Mouse (Mus musculus) liver, embryonic 15.5 days (tissue): ENCODE measurements around the gene Tango2. TPM values are rescaled to one million over a fixed set of nuclear protein-coding genes. Genes with fewer than 3 reads are reported as not detected.

ENCODE experiments used
- ATAC-seq: fragments of 200-750 bp; cut with Nextera tagmentation; 2 replicates; pipeline ENCODE4 v1.8.0; 2017; ENCODE audit warnings: moderate number of reproducible peaks, mild to moderate bottlenecking, moderate library complexity; ENCODE audit not compliant: insufficient read depth
- H3K27ac ChIP-seq: fragments of 300-500 bp; sonication (generic); replicated peaks from 2 replicates; pipeline ENCODE4 v1.5.1; 2015; ENCODE audit warnings: mild to moderate bottlenecking, inconsistent platforms
- H3K27me3 ChIP-seq: fragments of 300-500 bp; sonication (generic); 2 replicates; pipeline ENCODE4 v1.6.1; 2015; ENCODE audit warnings: mild to moderate bottlenecking, inconsistent platforms
- H3K36me3 ChIP-seq: fragments of 300-500 bp; sonication (generic); replicated peaks from 2 replicates; pipeline ENCODE4 v1.6.1; 2015; ENCODE audit warnings: moderate library complexity, mild to moderate bottlenecking, inconsistent platforms
- H3K4me1 ChIP-seq: fragments of 300-500 bp; sonication (generic); replicated peaks from 2 replicates; pipeline ENCODE4 v1.6.1; 2015; ENCODE audit warnings: inconsistent platforms
- H3K4me2 ChIP-seq: fragments of 300-500 bp; sonication (generic); 2 replicates; pipeline ENCODE4 v1.6.1; 2015; ENCODE audit warnings: moderate library complexity, mild to moderate bottlenecking, inconsistent platforms
- H3K4me3 ChIP-seq: fragments of 300-500 bp; sonication (generic); replicated peaks from 2 replicates; pipeline ENCODE4 v1.5.1; 2015; ENCODE audit warnings: mild to moderate bottlenecking, inconsistent platforms
- H3K9ac ChIP-seq: fragments of 300-500 bp; sonication (generic); 2 replicates; pipeline ENCODE4 v1.6.1; 2015; ENCODE audit warnings: moderate library complexity, mild to moderate bottlenecking, inconsistent platforms
- H3K9me3 ChIP-seq: fragments of 300-500 bp; sonication (generic); replicated peaks from 2 replicates; pipeline ENCODE4 v1.6.1; 2016; ENCODE audit warnings: inconsistent platforms
- WGBS: fragments of 180-500 bp; shearing (Covaris S2); methylation state at CpG from one replicate; pipeline ENCODE4 v1.1.7; 2015; ENCODE audit warnings: mixed read lengths; ENCODE audit not compliant: insufficient replicate concordance; 5-methylcytosine and 5-hydroxymethylcytosine counted together
- polyA plus RNA-seq: library from polyadenylated mRNA; unstranded; fragments of >200 nt; fragmentation: Nextera tagmentation; extraction: Ambion mirVana; gene quantifications from 2 replicates; pipeline ENCODE4 v1.2.1, GENCODE M21; 2015

The Tango2 gene
- polyA plus RNA-seq, 1 experiment from 2014 or later = 56.5 TPM

GRCm38 (mm10) chr16:18381621-18382258 lies 33.8 kb upstream of the Tango2 start:
- H3K9ac ChIP-seq = no peak overlapping the region
- peaks cover 47% of the 10 kb centered on the region for H3K4me1 ChIP-seq
- ATAC-seq = no peak
- no peak overlapping the region for H3K27ac ChIP-seq
- H3K4me3 ChIP-seq = no peak overlapping the region
- no peaks in the 10 kb centered on the region for H3K36me3 ChIP-seq
- H3K9me3 ChIP-seq = no peaks in the 10 kb centered on the region
- WGBS = 64% methylated on average over 6 of the region's 6 CpGs
- no peak overlapping the region for H3K4me2 ChIP-seq
- no peaks in the 10 kb centered on the region for H3K27me3 ChIP-seq

DNA sequence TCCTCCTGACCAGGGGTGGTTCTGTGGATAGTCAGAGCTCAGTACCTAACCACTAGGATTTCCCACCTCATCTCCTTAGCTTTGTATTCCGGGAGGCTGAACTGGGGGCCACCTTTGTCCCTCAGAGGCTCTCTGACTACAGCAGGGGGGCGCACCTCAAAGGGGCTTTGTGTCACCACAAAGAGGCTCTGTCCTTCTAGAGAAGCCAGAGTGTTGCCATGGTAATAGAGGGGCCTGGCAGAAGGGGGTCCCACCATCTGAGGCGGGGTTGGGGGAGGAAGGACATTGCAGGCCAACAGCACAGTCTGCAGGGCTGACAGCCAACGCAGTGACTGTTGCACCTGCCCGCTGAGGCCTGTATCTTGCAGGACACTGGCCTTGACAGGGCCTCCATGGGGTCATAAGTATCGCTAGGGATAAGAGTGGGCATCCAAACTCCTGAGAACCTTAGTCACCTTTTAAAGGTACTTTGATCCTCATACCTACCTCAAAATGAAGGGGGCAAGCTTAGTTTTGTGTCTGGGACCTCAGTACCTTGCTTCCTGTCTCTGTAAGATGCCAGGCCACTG lies 32.7 kb upstream of the Tango2 start:
- H3K36me3 ChIP-seq = no peaks in the 10 kb centered on the region
- H3K9me3 ChIP-seq = no peaks in the 10 kb centered on the region
- H3K4me2 ChIP-seq = no peak overlapping the region
- H3K4me3 ChIP-seq = no peak overlapping the region
- no peak for ATAC-seq
- 63% methylated on average over 6 of the region's 6 CpGs for WGBS
- no peak overlapping the region for H3K9ac ChIP-seq
- peaks cover 42% of the 10 kb centered on the region for H3K4me1 ChIP-seq
- H3K27ac ChIP-seq = no peak overlapping the region
- no peaks in the 10 kb centered on the region for H3K27me3 ChIP-seq

GRCm38 (mm10) chr16:18379338-18380001 lies 31.6 kb upstream of the Tango2 start:
- peaks cover 39% of the 10 kb centered on the region for H3K4me1 ChIP-seq
- 70% methylated on average over 8 of the region's 8 CpGs for WGBS
- no peak overlapping the region for H3K27ac ChIP-seq
- no peaks in the 10 kb centered on the region for H3K36me3 ChIP-seq
- H3K27me3 ChIP-seq = no peaks in the 10 kb centered on the region
- H3K9me3 ChIP-seq = no peaks in the 10 kb centered on the region
- H3K4me3 ChIP-seq = no peak overlapping the region
- H3K4me2 ChIP-seq = no peak overlapping the region
- H3K9ac ChIP-seq = no peak overlapping the region
- ATAC-seq = no peak

DNA sequence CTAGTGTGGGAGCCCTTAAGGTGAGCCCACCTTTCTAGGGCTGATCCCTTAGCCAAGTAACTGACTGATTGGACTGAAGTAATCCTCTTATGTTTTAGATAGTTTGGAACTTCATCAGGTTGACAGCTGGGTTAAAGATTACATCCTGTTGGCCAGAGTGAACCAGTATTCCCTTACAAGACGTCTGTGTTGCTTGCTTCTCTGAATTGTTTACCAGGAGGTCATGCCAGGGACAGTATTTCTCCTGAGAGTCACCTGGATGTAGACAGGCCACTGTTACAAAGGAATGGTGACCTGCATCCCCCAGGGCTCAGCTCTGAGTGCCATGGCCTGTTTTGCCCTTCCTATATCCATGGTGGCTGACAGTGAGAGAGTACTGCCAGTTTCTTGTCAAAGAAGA lies 30.6 kb upstream of the Tango2 start:
- no peak overlapping the region for H3K9ac ChIP-seq
- 0 out of 2 replicates have a peak overlapping the region, but pooled peaks have one; percentile 11 for H3K27ac ChIP-seq

GRCm38 (mm10) chr16:18377203-18377602 lies 29.3 kb upstream of the Tango2 start:
- Histone ChIP-seq H3K4me2 (no peak overlapping the region), H3K9ac (no peak overlapping the region), H3K9me3 (no peaks in the 10 kb centered on the region), H3K4me1 (peaks cover 20% of the 10 kb centered on the region), H3K27me3 (no peaks in the 10 kb centered on the region), H3K27ac (0 out of 2 replicates have a peak overlapping the region, but pooled peaks have one; percentile 33), H3K36me3 (no peaks in the 10 kb centered on the region), H3K4me3 (no peak overlapping the region)
- 24% methylated on average over 3 of the region's 3 CpGs for WGBS
- peak; percentile 61 for ATAC-seq

More for the DNA sequence above, 30.6 kb upstream of the Tango2 start:
- 23% methylated on average over 1 of the region's 1 CpGs for WGBS
- H3K9me3 ChIP-seq = no peaks in the 10 kb centered on the region
- no peak overlapping the region for H3K4me3 ChIP-seq
- no peak for ATAC-seq
- no peak overlapping the region for H3K4me2 ChIP-seq
- peaks cover 30% of the 10 kb centered on the region for H3K4me1 ChIP-seq
- no peaks in the 10 kb centered on the region for H3K36me3 ChIP-seq
- H3K27me3 ChIP-seq = no peaks in the 10 kb centered on the region

DNA sequence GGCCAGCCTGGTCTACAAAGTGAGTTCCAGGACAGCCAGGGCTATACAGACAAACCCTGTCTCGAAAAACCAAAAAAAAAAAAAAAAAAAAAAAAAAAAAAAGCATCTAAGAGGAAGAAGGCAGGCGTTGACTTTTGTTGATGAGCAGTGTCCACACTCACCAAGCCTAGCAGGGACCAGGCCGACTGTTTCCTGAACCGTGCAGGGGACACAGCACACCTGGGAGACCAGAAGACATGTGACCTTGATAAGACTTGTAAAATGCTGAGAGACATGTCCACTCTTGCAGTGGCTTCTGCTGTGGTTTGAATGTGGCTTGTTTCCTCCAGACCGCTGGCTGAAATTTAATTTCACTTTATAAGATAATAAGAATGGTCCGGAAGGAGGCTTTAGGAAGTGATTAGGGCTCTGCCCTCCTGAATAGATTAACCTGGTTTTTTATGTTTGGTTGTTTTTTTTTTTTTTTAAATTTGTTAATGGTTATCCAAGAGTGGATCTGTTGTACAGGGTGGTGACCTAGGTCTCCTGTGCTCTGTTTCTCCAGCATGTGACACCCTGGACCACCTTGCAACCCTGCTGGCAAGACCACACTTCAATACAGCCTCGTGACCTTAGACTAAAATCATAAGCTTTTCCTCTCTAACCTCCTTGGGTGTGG lies 28.5 kb upstream of the Tango2 start:
- WGBS = 29% methylated on average over 7 of the region's 7 CpGs
- 0 out of 2 replicates have a peak overlapping the region, but pooled peaks have one; percentile 33 for H3K27ac ChIP-seq
- no peak overlapping the region for H3K4me3 ChIP-seq
- no peak overlapping the region for H3K4me2 ChIP-seq
- peaks cover 18% of the 10 kb centered on the region for H3K4me1 ChIP-seq
- ATAC-seq = no peak
- H3K9me3 ChIP-seq = no peaks in the 10 kb centered on the region
- H3K27me3 ChIP-seq = no peaks in the 10 kb centered on the region
- H3K36me3 ChIP-seq = no peaks in the 10 kb centered on the region
- H3K9ac ChIP-seq = no peak overlapping the region

DNA sequence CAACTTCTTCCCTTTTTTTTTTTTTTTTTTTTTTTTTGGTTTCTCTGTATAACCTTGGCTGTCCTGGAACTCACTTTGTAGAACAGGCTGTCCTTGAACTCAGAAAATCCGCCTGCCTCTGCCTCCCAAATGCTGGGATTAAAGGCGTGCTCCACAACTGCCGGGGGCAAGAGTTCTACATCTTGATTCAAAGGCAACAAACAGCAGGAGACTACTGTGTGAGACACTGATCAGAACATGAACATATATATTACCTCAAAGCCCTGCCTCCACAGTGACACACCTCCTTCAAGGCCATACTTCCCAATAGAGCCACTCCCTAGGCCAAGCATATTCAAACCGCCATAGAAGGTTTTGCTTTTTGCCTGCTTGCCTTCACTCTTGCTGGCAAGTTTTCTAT lies 25.7 kb upstream of the Tango2 start:
- 73% methylated on average over 4 of the region's 4 CpGs for WGBS
- Histone ChIP-seq H3K4me2 (no peak overlapping the region), H3K9me3 (no peaks in the 10 kb centered on the region), H3K4me1 (peaks cover 30% of the 10 kb centered on the region), H3K4me3 (no peak overlapping the region), H3K9ac (no peak overlapping the region), H3K36me3 (no peaks in the 10 kb centered on the region), H3K27ac (no peak overlapping the region), H3K27me3 (no peaks in the 10 kb centered on the region)
- ATAC-seq = no peak

DNA sequence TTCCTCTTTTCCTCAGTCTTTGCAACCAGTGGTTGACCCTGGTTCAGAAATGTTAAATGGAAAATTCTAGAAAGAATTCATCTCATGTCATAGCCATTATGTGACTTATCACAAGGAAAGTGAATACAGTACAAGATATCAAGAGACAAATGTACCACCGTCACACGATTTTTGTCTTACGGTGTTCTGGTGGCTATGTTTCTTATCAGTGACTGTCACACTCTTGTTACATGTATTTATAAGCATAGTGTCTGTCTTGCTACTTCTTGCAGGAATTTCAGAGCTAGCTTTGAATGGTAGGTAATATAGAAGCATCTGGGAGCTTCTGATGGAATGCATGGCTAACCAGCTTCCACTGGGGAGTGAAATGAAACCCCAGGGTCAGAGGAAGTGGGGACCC lies 22.3 kb upstream of the Tango2 start:
- H3K27ac ChIP-seq = peak overlapping the region; percentile 31; the same call in 1 of the 2 replicates
- H3K9ac ChIP-seq = no peak overlapping the region
- 14% methylated on average over 3 of the region's 3 CpGs for WGBS

DNA sequence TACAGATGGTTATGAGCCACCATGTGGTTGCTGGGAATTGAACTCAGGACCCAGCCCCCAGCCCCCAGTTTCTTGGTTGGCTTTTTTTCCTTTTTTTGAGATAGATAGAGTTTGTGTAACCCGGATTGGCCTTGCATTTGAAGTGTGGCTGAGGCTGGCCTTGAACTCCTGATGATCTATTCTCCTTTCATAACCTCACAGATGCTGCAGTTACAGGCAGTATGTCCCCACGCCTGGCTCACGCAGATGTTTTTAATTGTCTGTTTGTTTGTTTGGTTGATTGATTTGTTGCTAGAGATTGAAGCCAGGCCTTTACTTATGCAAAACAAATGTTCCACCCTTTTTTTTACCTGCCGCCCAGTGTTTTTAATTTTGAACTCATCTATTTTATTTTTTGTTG lies 18.9 kb upstream of the Tango2 start:
- H3K4me3 ChIP-seq = no peak overlapping the region
- no peaks in the 10 kb centered on the region for H3K27me3 ChIP-seq
- ATAC-seq = no peak
- H3K4me2 ChIP-seq = no peak overlapping the region
- H3K4me1 ChIP-seq = peaks cover 12% of the 10 kb centered on the region
- no peaks in the 10 kb centered on the region for H3K36me3 ChIP-seq
- H3K9me3 ChIP-seq = no peaks in the 10 kb centered on the region
- H3K9ac ChIP-seq = no peak overlapping the region
- 81% methylated on average over 4 of the region's 4 CpGs for WGBS
- no peak overlapping the region for H3K27ac ChIP-seq

More for the DNA sequence above, 22.3 kb upstream of the Tango2 start:
- no peaks in the 10 kb centered on the region for H3K27me3 ChIP-seq
- H3K36me3 ChIP-seq = no peaks in the 10 kb centered on the region
- no peaks in the 10 kb centered on the region for H3K9me3 ChIP-seq
- H3K4me1 ChIP-seq = peaks cover 12% of the 10 kb centered on the region
- H3K4me3 ChIP-seq = no peak overlapping the region
- peak overlapping the region; percentile 16; the same call in 1 of the 2 replicates for H3K4me2 ChIP-seq
- peak; percentile 61 for ATAC-seq

DNA sequence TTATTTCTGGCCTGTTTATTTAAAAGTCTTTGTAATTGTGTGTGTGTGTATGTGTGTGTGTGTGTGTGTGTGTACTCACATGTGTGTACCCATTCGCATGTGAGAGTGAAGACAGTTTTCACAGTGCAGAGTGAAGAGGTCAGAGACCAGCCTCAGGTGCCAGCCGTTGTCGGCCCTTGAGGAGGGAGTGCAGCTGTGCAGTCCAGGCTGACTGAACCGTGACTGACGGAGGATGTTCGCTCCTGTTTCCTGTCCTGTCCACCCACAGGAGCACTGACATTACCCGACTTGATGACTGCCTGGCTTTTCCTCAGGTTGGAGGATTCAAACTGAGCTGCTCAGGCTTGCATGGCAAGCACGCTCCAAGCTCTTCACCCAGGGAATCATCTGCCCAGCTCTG lies 15.0 kb upstream of the Tango2 start:
- no peak overlapping the region for H3K4me3 ChIP-seq
- ATAC-seq = no peak
- no peaks in the 10 kb centered on the region for H3K36me3 ChIP-seq
- no peaks in the 10 kb centered on the region for H3K27me3 ChIP-seq
- no peaks in the 10 kb centered on the region for H3K4me1 ChIP-seq
- H3K27ac ChIP-seq = no peak overlapping the region
- no peaks in the 10 kb centered on the region for H3K9me3 ChIP-seq
- no peak overlapping the region for H3K4me2 ChIP-seq
- WGBS = 70% methylated on average over 8 of the region's 8 CpGs
- H3K9ac ChIP-seq = no peak overlapping the region

DNA sequence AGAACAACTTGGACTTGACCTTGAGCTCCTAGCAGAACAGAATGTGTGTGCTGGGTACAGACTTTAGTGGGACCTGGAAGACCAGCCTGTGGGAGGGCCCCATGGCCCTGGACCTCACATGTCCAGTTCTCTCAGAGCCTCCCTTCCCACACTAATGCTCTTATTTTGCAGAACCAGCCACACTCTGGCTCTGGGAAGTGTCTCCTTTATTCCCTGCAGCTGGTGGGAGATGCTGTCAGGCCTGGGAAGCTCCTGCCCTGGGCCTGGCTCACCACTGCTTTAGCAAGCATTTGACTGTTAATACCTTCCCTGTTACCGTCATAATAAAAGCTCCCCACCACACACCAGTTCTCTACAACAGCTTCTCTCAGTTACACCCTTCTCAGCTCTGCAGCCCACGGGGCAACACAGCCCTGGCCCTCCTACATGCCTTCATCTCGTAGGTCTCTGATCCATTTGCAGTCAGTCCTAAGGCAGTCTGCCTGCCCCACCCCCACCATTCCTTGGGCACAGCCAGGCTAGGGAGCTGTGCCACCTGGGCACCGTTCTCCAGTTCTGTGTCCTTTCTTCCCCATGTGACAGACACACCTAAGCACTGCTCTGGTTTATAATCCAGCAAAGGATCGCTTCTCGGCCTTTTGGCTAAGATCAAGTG lies 12.4 kb upstream of the Tango2 start:
- WGBS = 70% methylated on average over 6 of the region's 6 CpGs
- no peaks in the 10 kb centered on the region for H3K36me3 ChIP-seq
- no peaks in the 10 kb centered on the region for H3K9me3 ChIP-seq
- H3K4me2 ChIP-seq = no peak overlapping the region
- H3K9ac ChIP-seq = no peak overlapping the region
- ATAC-seq = no peak
- peaks cover 4% of the 10 kb centered on the region; the same call in 1 of the 2 replicates for H3K4me1 ChIP-seq
- no peak overlapping the region for H3K27ac ChIP-seq
- no peaks in the 10 kb centered on the region for H3K27me3 ChIP-seq
- H3K4me3 ChIP-seq = no peak overlapping the region
